Mouse (Mus musculus): ENCODE measurements around the gene Eif4e2.

Eif4e2 gene

GRCm38 (mm10) chr1:87263257-87263656 lies 49.5 kb downstream of the Eif4e2 start:
- DNase-seq (ENCODE audit: low spot score in 2 of 2) = no peak

- no peak for DNase-seq (ENCODE audit: low spot score in 2 of 2)
Observed at GRCm38 (mm10) chr1:87263796-87264133, 50.1 kb downstream of the Eif4e2 start.

- DNase-seq (ENCODE audit: low spot score in 2 of 2) = no peak
Observed at GRCm38 (mm10) chr1:87264134-87265006, 50.7 kb downstream of the Eif4e2 start, which contains the start of gene Efhd1. Gene Efhd1, plus strand, starts transcription at chr1:87264363.

- no peak for DNase-seq (ENCODE audit: low spot score in 2 of 2)
Observed at GRCm38 (mm10) chr1:87265200-87265599, 51.5 kb downstream of the Eif4e2 start.

- no peak for DNase-seq (ENCODE audit: low spot score in 2 of 2)
Observed at GRCm38 (mm10) chr1:87266296-87267090, 52.8 kb downstream of the Eif4e2 start.

- DNase-seq (ENCODE audit: low spot score in 2 of 2) = no peak
Observed at GRCm38 (mm10) chr1:87270204-87270603, 56.5 kb downstream of the Eif4e2 start.

- no peak for DNase-seq (ENCODE audit: low spot score in 2 of 2)
Observed at GRCm38 (mm10) chr1:87270641-87271467, 57.1 kb downstream of the Eif4e2 start.

GRCm38 (mm10) chr1:87271596-87271995 lies 57.9 kb downstream of the Eif4e2 start:
- DNase-seq (ENCODE audit: low spot score in 2 of 2) = no peak

- no peak for DNase-seq (ENCODE audit: low spot score in 2 of 2)
Observed at GRCm38 (mm10) chr1:87272462-87272861, 58.7 kb downstream of the Eif4e2 start.

- no peak for DNase-seq (ENCODE audit: low spot score in 2 of 2)
Observed at GRCm38 (mm10) chr1:87273514-87273942, 59.8 kb downstream of the Eif4e2 start.

GRCm38 (mm10) chr1:87274134-87274533 lies 60.4 kb downstream of the Eif4e2 start:
- no peak for DNase-seq (ENCODE audit: low spot score in 2 of 2)

GRCm38 (mm10) chr1:87275151-87275550 lies 61.4 kb downstream of the Eif4e2 start:
- no peak for DNase-seq (ENCODE audit: low spot score in 2 of 2)

- no peak for DNase-seq (ENCODE audit: low spot score in 2 of 2)
Observed at GRCm38 (mm10) chr1:87276056-87276455, 62.3 kb downstream of the Eif4e2 start.

- DNase-seq (ENCODE audit: low spot score in 2 of 2) = no peak
Observed at GRCm38 (mm10) chr1:87280281-87280680, 66.6 kb downstream of the Eif4e2 start.

- no peak for DNase-seq (ENCODE audit: low spot score in 2 of 2)
Observed at GRCm38 (mm10) chr1:87281599-87282412, 68.1 kb downstream of the Eif4e2 start.

- DNase-seq (ENCODE audit: low spot score in 2 of 2) = no peak
Observed at GRCm38 (mm10) chr1:87282413-87282788, 68.7 kb downstream of the Eif4e2 start.

- no peak for DNase-seq (ENCODE audit: low spot score in 2 of 2)
Observed at GRCm38 (mm10) chr1:87283410-87283960, 69.8 kb downstream of the Eif4e2 start.

- no peak for DNase-seq (ENCODE audit: low spot score in 2 of 2)
Observed at GRCm38 (mm10) chr1:87287105-87287504, 73.4 kb downstream of the Eif4e2 start.
